Mouse (Mus musculus): ENCODE measurements at regions not wholly inside any gene's neighbourhood (a gene's known extent, or its start where the extent isn't known, plus 50 kb on each side); places are given as distances from the start of the nearest gene placed in this dataset.

DNA sequence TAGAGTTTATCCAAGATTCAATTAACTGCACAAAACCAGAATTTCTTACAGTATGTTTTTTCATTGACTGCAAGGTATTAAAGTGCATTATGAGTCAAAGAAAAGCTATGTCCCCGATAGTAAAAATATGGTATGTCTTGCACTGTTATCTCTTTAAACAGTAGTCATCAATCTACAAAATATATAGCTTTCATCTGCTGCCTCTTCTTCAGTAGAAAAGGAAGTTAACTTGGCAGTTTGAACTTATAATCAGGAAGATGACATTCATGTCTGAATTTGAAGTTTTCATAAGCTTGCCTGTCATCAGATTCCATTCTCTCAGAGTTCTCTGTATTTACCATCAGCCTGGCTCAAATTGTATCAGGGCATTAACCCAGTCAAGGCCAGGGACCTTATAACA lies 122.7 kb upstream of the Fmo9 start:
- TF ChIP-seq CTCF (IDR thresholded peaks at IDR 0.05; ENCODE audit: borderline replicate concordance, extremely low read depth, insufficient read depth, insufficient read length), result no peak
- no peak for TF ChIP-seq POLR2A (IDR thresholded peaks at IDR 0.05; ENCODE audit: borderline replicate concordance, extremely low read depth, insufficient read depth, insufficient read length, poor library complexity, severe bottlenecking)
